Mouse (Mus musculus) kidney, adult 2 months (tissue): ENCODE data around the gene Carmil1. TPM values are rescaled to one million over a fixed set of nuclear protein-coding genes. Genes with fewer than 3 reads are reported as not detected.

Experiments used
- DNase-seq: peaks from one replicate; pipeline ENCODE4 v3.0.0; 2021
- H3K27ac ChIP-seq: fragments of 200-500 bp; 2 replicates; pipeline ENCODE4 v1.5.1; 2012; ENCODE audit warnings: low read depth, low read length, control low read depth, inconsistent platforms; ENCODE audit not compliant: insufficient read depth
- H3K27me3 ChIP-seq: fragments of 200-500 bp; replicated peaks from 2 replicates; pipeline ENCODE4 v1.6.1; 2012; ENCODE audit warnings: mild to moderate bottlenecking, moderate library complexity, low read length, inconsistent platforms; ENCODE audit not compliant: control insufficient read depth, insufficient read depth
- H3K36me3 ChIP-seq: fragments of 200-500 bp; 2 replicates; pipeline ENCODE4 v1.6.1; 2012; ENCODE audit warnings: mild to moderate bottlenecking, moderate library complexity, low read length, inconsistent platforms; ENCODE audit not compliant: control insufficient read depth, insufficient read depth
- H3K4me1 ChIP-seq: fragments of 200-500 bp; 2 replicates; pipeline ENCODE4 v1.6.1; 2011; ENCODE audit warnings: low read length; ENCODE audit not compliant: control insufficient read depth, insufficient read depth
- H3K4me3 ChIP-seq: fragments of 200-500 bp; 2 replicates; pipeline ENCODE4 v1.5.1; 2011; ENCODE audit warnings: mild to moderate bottlenecking, low read depth, low read length, control low read depth; ENCODE audit not compliant: insufficient read depth
- CTCF ChIP-seq: fragments of 200-500 bp; conservative IDR thresholded peaks from 2 replicates; pipeline ENCODE4 v1.5.1; 2011; ENCODE audit warnings: low read depth, mild to moderate bottlenecking, control low read depth, low read length, moderate library complexity, mixed read lengths; ENCODE audit not compliant: insufficient read depth, insufficient read length
- POLR2A ChIP-seq: fragments of 200-500 bp; IDR thresholded peaks from one replicate; pipeline ENCODE4 v1.6.1; 2011; ENCODE audit warnings: low read depth, low read length, control low read depth
- WGBS: fragments of 180-500 bp; shearing (Covaris S2); methylation state at CpG from one replicate; pipeline ENCODE4 v1.1.7; 2018; 5-methylcytosine and 5-hydroxymethylcytosine counted together
- polyA plus RNA-seq: library from polyadenylated mRNA; depleted of rRNA; stranded (reverse); fragments of >200 nt; gene quantifications from 2 replicates; pipeline ENCODE4 v1.2.3, GENCODE M21; 2012

The Carmil1 gene
- polyA plus RNA-seq, 1 experiment, result 7.7 TPM

DNA sequence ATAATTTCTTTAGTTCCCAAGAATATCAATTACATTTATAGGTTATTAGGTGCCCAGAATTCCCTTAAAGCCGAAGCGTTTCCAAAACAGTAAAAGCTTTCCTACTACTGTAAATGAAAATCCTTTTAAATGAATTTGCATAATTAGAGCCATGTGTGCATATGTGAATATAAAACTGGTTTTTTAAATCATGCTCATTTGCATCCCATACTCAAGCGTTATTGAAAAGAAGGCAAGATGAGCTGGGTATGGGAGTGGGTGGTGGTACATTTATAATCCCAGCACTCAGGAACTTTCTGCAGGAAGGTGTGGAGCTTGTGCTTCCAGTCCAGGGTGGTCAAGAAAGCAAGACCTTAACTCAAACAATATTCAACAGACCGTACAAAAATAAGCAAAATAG lies 178.3 kb downstream of the Carmil1 start:
- TF ChIP-seq POLR2A (no peak), CTCF (no peak)
- H3K4me3 ChIP-seq, result no peak overlapping the region
- H3K4me1 ChIP-seq, result no peaks in the 10 kb centered on the region
- 96% methylated on average over 4 of the region's 4 CpGs for WGBS
- no peak overlapping the region for H3K27ac ChIP-seq
- no peaks in the 10 kb centered on the region; the same call in 1 of the 2 replicates for H3K36me3 ChIP-seq
- DNase-seq, result no peak
- no peaks in the 10 kb centered on the region for H3K27me3 ChIP-seq

GRCm38 (mm10) chr13:24101157-24102130 lies 179.2 kb downstream of the Carmil1 start:
- no peaks in the 10 kb centered on the region; the same call in 1 of the 2 replicates for H3K36me3 ChIP-seq
- no peak for TF ChIP-seq POLR2A
- no peak for TF ChIP-seq CTCF
- H3K27me3 ChIP-seq, result no peaks in the 10 kb centered on the region
- no peak overlapping the region for H3K27ac ChIP-seq
- WGBS, result 78% methylated on average over 11 of the region's 11 CpGs
- no peaks in the 10 kb centered on the region for H3K4me1 ChIP-seq
- no peak overlapping the region for H3K4me3 ChIP-seq
- no peak for DNase-seq

DNA sequence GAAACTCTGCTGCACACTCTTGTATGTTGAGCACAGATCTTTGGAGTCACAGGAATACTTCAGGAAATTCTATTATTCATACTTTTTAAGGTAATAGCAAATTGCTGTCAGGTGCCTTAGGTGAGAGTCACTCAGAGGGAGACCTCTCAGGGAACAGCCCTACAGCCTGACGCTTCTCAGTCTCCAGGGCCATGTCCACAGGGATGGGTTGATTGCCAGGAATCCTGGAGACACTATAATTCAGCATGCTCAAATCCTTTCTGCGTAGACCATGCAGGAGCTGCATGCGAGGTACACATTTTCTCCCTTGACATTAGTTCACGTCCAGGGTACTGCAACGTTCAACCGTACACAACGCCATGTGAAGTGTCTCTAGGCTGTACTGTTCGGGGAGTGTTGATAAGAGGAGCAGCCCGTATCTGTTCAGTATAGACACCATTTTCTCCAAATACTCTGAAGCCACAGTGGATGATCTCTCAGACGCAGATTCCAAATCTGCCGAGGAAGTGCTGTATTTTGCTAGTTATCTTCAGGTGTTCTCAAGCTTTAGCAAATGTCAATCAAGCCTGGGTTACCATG lies 180.0 kb downstream of the Carmil1 start:
- 95% methylated on average over 11 of the region's 11 CpGs for WGBS
- Histone ChIP-seq H3K27ac (no peak overlapping the region), H3K4me1 (no peaks in the 10 kb centered on the region), H3K27me3 (no peaks in the 10 kb centered on the region), H3K36me3 (no peaks in the 10 kb centered on the region; the same call in 1 of the 2 replicates), H3K4me3 (no peak overlapping the region)
- no peak for DNase-seq
- no peak for TF ChIP-seq POLR2A
- no peak for TF ChIP-seq CTCF

- no peak overlapping the region for H3K27ac ChIP-seq
- no peaks in the 10 kb centered on the region; the same call in 1 of the 2 replicates for H3K36me3 ChIP-seq
- WGBS, result 71% methylated on average over 6 of the region's 6 CpGs
- H3K4me3 ChIP-seq, result no peak overlapping the region
- TF ChIP-seq CTCF (no peak), POLR2A (no peak)
- H3K27me3 ChIP-seq, result no peaks in the 10 kb centered on the region
- no peak for DNase-seq
- no peaks in the 10 kb centered on the region for H3K4me1 ChIP-seq
These were observed 184.0 kb downstream of the Carmil1 start for GRCm38 (mm10) chr13:24096573-24096972.

DNA sequence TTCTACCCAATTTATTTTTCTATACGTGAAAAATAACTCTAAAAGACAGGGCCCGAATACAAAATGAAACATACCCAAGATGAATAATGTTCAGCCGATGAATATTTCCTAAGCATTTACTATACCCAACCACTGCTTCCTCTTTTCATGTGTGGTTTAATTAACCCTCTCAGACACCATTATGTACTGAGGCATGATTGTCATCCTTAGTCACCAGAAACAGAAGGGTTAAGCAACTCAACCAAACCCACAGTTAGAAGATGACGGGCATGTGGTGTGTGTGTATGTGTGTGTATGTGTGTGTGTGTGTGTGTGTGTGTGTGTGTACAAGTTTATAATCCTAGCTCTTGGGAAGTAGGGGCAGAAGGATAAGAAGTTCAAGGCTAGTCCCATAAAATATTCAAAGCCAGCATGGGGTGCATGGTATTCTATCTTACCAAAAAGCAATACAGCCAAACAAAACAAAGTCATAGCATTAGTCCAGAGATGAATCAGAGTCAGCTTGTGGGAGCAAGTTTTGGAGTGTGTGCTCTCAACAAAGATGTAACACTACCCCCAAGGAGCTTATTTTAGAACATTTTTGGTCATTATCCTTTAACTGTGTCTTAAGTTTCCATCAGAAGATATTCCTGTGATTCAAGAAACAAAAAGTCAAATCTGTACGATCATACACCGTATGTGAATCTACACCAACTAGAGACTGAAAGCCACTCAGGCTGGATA lies 185.6 kb downstream of the Carmil1 start:
- WGBS, result 91% methylated on average over 6 of the region's 6 CpGs
- no peak for TF ChIP-seq CTCF
- TF ChIP-seq POLR2A, result no peak
- no peak for DNase-seq
- no peaks in the 10 kb centered on the region for H3K27me3 ChIP-seq
- no peaks in the 10 kb centered on the region; the same call in 1 of the 2 replicates for H3K36me3 ChIP-seq
- no peak overlapping the region for H3K27ac ChIP-seq
- no peak overlapping the region for H3K4me3 ChIP-seq
- no peaks in the 10 kb centered on the region for H3K4me1 ChIP-seq

DNA sequence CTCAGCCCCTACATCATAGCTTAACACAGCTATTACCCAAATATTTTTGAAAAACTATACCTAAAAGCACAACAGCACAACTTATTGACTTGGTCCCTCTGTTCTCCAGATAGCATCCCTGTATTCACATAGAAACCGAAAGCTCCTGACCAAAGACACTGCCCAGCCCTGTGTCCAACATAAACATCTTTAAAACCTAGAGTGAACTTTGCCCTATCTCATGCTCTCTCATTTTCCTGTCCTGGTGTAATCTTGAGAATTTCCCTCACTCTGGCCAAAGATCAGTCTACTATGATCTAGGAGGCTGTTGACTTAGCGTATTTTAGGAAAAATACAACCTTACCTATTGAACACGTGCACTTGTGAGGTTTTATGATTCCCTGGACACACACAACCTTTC lies 187.5 kb downstream of the Carmil1 start:
- Histone ChIP-seq H3K4me1 (no peaks in the 10 kb centered on the region), H3K4me3 (no peak overlapping the region), H3K27me3 (no peaks in the 10 kb centered on the region), H3K36me3 (no peaks in the 10 kb centered on the region; the same call in 1 of the 2 replicates), H3K27ac (no peak overlapping the region)
- TF ChIP-seq CTCF (no peak), POLR2A (no peak)
- peak; percentile 16 for DNase-seq
- WGBS, result 57% methylated on average over 3 of the region's 3 CpGs
